Mouse (Mus musculus) adrenal gland, adult 8-10 months (tissue): ENCODE data around the gene Zfp968. TPM values are rescaled to one million over a fixed set of nuclear protein-coding genes. Genes with fewer than 3 reads are reported as not detected.
"Not testable (repeated sequence)": the region's sequence is repeated elsewhere in the genome, so short reads cannot be mapped to it uniquely, and the experiment has no call there.

ENCODE experiments used
- DNase-seq: peaks from one replicate; pipeline ENCODE4 v3.0.0; 2022
- total RNA-seq, 4 experiments: library from RNA; stranded (reverse); gene quantifications; 2 replicates each; pipeline ENCODE4 v1.2.4; 2022

The Zfp968 gene
- 10 to 100 TPM in 2 of 4 experiments, 1 to 10 TPM in 2; 7.2 to 13.7 (median 10.9) TPM for total RNA-seq

DNA sequence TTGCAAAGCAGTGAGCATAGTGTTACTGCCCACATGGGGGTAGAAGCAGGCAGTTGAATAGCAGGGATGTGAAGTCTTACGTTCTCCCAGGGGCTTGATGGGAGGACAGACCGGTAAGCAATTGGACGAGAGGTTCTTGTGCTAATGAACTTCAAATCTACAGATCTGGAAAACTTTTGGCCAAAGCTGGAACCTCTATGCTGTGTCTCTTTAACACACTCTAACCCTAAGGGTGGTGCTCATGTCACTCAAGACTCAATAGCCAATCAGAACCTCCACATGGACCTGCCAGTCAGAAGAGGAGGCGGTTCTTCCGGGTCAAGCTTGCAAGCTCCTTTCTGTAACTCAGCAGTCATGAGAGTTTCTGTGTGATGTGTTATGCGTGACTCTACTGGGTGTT, at the start of gene Zfp968:
Gene Zfp968, plus strand, starts transcription at position 301 of the 400 bp plus-strand sequence.
- not testable (repeated sequence) for DNase-seq

GRCm38 (mm10) chr2:175338097-175338496, 34.1 kb upstream of the Zfp968 start, which contains the start of gene Gm4631:
TSS of gene Gm4631 (minus strand) at chr2:175338197.
- not testable (repeated sequence) for DNase-seq

Other genes with a start within 250 kb of the Zfp968 start
- 10 to 100 TPM; 14.5 to 23.9 (median 18.1) TPM for gene Gm14399, start 230.4 kb upstream of the Zfp968 start, total RNA-seq
- 1 to 10 TPM; 2.1 to 6.4 (median 4.4) TPM for gene Gm14443, start 196.6 kb upstream of the Zfp968 start, total RNA-seq
- 10 to 100 TPM; 55.0 to 80.9 (median 71.4) TPM for gene Gm14391, start 165.5 kb upstream of the Zfp968 start, total RNA-seq
- 10 to 100 TPM in 1 of 4 experiments, 1 to 10 TPM in 2, not detected in 1; 2.0 to 15.2 (median 6.8) TPM for gene Gm14440, start 97.3 kb upstream of the Zfp968 start, total RNA-seq
- 10 to 100 TPM; 38.3 to 47.3 (median 45.0) TPM for gene Gm4631, start 34.2 kb upstream of the Zfp968 start, total RNA-seq
- 10 to 100 TPM in 1 of 4 experiments, 1 to 10 TPM in 3; 6.9 to 15.8 (median 8.9) TPM for gene Gm4724, start 63.4 kb downstream of the Zfp968 start, total RNA-seq
- gene Zfp965, start 97.5 kb downstream of the Zfp968 start, total RNA-seq = 1 to 10 TPM; 3.3 to 4.6 (median 3.9) TPM